Mouse (Mus musculus) MEL (cell line): ENCODE measurements around the gene Lbp.

Experiments
- MAFK ChIP-seq: IDR thresholded peaks from 2 replicates; pipeline ENCODE4 v1.6.1; 2011; ENCODE audit warnings: low read depth, mild to moderate bottlenecking, low read length, improper control_type of control experiment, borderline replicate concordance
- MAX ChIP-seq: IDR thresholded peaks from 2 replicates; pipeline ENCODE4 v1.6.1; 2011; ENCODE audit warnings: low read length, improper control_type of control experiment

DNA sequence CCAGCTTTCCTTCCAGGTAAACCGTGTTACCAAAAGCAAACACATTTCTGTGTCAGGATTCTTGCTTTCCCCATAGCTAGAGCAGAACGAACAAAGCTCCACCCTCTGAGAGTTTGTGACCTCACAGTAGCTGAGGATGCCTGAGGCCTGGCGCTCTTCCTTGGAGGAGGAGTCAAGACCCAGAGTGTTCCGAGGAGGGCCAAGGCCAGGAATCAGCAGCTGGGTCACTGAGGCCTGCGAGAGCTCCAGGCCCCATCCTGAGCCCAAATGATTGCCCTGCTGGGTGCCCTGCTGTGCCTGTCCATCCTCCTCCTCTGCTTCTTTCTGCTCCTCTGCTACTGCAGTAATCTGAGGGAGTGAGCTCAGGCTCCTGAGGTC lies 63.9 kb downstream of the Lbp start:
- TF ChIP-seq MAX (no peak), MAFK (no peak)
